Mouse (Mus musculus) C2C12 (cell line): ENCODE data around the gene Apba1.

Source experiments
- CEBPB ChIP-seq: IDR thresholded peaks from one replicate; pipeline ENCODE4 v1.6.1; 2011; ENCODE audit warnings: low read depth, mild to moderate bottlenecking, control low read depth, moderate library complexity
- CTCF ChIP-seq: IDR thresholded peaks from one replicate; pipeline ENCODE4 v1.5.1; 2011; ENCODE audit not compliant: control insufficient read depth, insufficient read depth, insufficient read length
- FOSL1 ChIP-seq: IDR thresholded peaks from one replicate; pipeline ENCODE4 v1.8.0; 2011; ENCODE audit warnings: mild to moderate bottlenecking, low read length; ENCODE audit not compliant: poor library complexity, insufficient read depth, severe bottlenecking
- MAX ChIP-seq: IDR thresholded peaks from one replicate; pipeline ENCODE4 v1.6.1; 2011; ENCODE audit warnings: mild to moderate bottlenecking, control low read depth
- MYOD1 ChIP-seq: IDR thresholded peaks from one replicate; pipeline ENCODE4 v1.6.1; 2011; ENCODE audit warnings: low read depth; ENCODE audit not compliant: control insufficient read depth, insufficient read length
- MYOG ChIP-seq: IDR thresholded peaks from one replicate; pipeline ENCODE4 v1.6.1; 2011; ENCODE audit not compliant: control insufficient read depth, insufficient read length; ENCODE audit errors: extremely low read depth
- USF1 ChIP-seq: IDR thresholded peaks from one replicate; pipeline ENCODE4 v1.6.1; 2011; ENCODE audit warnings: low read depth, mild to moderate bottlenecking, control low read depth, moderate library complexity

- no peak for TF ChIP-seq CTCF
- no peak for TF ChIP-seq USF1
- TF ChIP-seq MYOD1: no peak
- no peak for TF ChIP-seq CEBPB
- TF ChIP-seq FOSL1: no peak
- no peak for TF ChIP-seq MYOG
- no peak for TF ChIP-seq MAX
Measured at GRCm38 (mm10) chr19:23984186-23984585, 225.5 kb downstream of the Apba1 start.
